Mouse (Mus musculus) CD8-positive naive resting alpha-beta T cell, adult 57 days (primary cell): ENCODE measurements around the gene Nr1h5. TPM values are rescaled to one million over a fixed set of nuclear protein-coding genes. Genes with fewer than 3 reads are reported as not detected.

ENCODE experiments used
- total RNA-seq: library from RNA; stranded (reverse); gene quantifications from one replicate; pipeline ENCODE4 v1.2.4, GENCODE M21; 2023

Nr1h5 gene
- not detected for total RNA-seq

DNA sequence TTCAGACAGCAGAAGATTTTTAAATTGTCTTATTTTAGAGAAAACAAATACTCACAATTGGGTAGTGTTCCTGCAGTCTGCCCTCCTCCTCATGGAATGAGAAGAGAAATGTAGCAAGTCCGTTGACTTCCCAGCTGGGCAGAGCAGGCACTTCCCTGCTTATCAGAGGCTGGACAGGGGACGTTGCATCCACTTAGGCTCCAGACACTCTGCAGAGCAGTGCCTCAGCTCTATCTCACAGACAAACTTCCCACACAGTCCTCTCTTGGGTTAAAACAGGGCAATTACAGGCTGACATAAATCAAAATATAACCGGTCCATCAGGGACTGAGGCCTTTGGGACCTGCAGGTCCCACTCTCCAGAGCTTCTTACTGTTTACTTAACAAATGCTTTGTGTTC, at the start of gene Nr1h5:
Gene Nr1h5 (minus strand): TSS at position 101 of the 400 bp plus-strand sequence.

GRCm38 (mm10) chr3:102995605-102996321, 31.8 kb upstream of the Nr1h5 start, which contains the start of gene Sike1:
Sike1 (plus strand) TSS chr3:102995708.

DNA sequence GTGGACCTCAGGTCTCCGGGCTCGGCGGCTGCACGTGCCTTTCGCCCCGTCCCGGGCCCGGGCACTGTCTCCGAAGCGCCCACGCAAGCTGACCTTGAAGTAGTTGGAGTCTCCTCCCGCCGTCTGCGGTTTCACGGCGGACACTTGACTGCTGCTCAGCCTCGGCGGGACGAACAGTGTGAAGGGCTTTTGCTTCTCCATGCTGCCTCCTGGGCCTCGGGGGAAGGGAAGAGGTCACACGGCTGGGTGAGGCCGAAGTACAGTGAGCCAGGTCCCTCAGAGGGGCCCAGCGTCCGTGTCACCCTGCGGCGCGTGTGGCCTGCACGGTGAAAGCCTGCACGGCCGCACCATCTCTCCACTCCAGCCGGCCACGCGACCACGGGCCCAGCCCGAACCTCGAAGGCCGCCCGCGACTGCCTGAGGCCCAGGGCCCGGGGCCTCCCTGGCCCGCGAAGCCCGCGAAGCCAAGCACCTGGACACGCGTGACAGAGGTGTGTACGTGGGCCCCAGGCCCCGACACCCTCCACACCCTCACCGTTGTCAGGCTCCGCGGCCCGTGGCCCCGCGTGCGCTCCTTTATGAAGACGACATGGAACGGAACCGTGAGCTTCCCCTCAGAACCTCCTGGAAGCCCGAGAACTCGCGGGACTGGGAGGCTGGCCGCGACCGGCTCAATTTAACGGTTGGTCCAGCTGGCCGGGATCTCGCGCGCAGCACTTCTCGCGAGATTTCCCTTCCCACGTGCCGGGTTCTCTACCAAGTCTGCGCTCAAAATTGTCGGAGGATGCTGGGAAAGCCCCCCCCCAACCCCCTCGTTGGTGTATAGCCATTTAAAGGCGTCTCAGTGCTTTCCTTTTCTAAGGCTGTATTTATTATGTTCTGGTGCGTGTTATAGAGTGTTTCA, 28.2 kb downstream of the Nr1h5 start, which contains the start of gene Sycp1:
Gene Sycp1 (minus strand): TSS at position 650 of the 904 bp plus-strand sequence.

Other genes starting within 250 kb of the Nr1h5 start
- gene Tspan2, start 229.6 kb downstream of the Nr1h5 start, total RNA-seq, result 0.55 TPM
- gene Tshb, start 181.4 kb downstream of the Nr1h5 start, total RNA-seq, result not detected
- not detected for gene Sycp1, start 28.0 kb downstream of the Nr1h5 start, total RNA-seq
- 141 TPM for gene Sike1, start 31.6 kb upstream of the Nr1h5 start, total RNA-seq
- gene Csde1, start 56.3 kb upstream of the Nr1h5 start, total RNA-seq, result 436 TPM
- gene Nras, start 94.2 kb upstream of the Nr1h5 start, total RNA-seq, result 107 TPM
- 13.4 TPM for gene Ampd1, start 109.9 kb upstream of the Nr1h5 start, total RNA-seq
- gene Dennd2c, start 138.5 kb upstream of the Nr1h5 start, total RNA-seq, result 2.0 TPM
- 74.7 TPM for gene Bcas2, start 207.5 kb upstream of the Nr1h5 start, total RNA-seq